Mouse (Mus musculus) testis, adult 2 months (tissue): Measurements from ENCODE around the gene Slc24a3.

Source experiments
- CTCF ChIP-seq: fragments of 200-500 bp; IDR thresholded peaks from 2 replicates; pipeline ENCODE4 v1.5.1; 2012; ENCODE audit warnings: low read depth, mild to moderate bottlenecking, inconsistent platforms, low read length, moderate library complexity; ENCODE audit not compliant: control insufficient read depth, insufficient read depth, insufficient replicate concordance
- POLR2A ChIP-seq: fragments of 200-500 bp; IDR thresholded peaks from 2 replicates; pipeline ENCODE4 v1.6.1; 2012; ENCODE audit warnings: low read depth, mild to moderate bottlenecking, inconsistent platforms, low read length, moderate library complexity; ENCODE audit not compliant: control insufficient read depth

DNA sequence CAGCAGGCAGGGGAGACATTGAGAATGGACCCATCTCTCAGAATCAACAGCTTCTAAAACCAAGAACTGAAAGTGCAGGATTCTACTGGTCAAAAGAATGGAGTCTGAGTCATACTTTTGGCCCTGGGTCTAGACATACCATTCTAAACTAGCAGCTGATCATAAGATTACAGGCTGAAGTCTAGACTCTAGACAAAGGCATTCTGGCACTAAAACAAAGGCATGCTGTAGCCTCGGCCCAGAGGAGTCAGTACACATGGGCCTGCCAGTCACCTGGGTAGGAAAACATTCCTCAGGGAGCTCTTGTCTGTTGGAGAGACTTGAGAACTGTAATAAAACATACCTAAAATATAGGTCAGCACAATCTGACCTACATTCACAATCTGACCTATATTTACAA is 489.2 kb downstream of the Slc24a3 start:
- TF ChIP-seq POLR2A (no peak), CTCF (no peak)
